Mouse (Mus musculus) retina, adult 2 months (tissue): ENCODE measurements around the gene Gm11168.
"Not testable (repeated sequence)": the region's sequence is repeated elsewhere in the genome, so short reads cannot be mapped to it uniquely, and the experiment has no call there.

Experiments
- DNase-seq: peaks from one replicate; pipeline ENCODE4 v3.0.0-alpha.2; 2012; ENCODE audit warnings: low read depth, low spot score

Gm11168 gene

DNA sequence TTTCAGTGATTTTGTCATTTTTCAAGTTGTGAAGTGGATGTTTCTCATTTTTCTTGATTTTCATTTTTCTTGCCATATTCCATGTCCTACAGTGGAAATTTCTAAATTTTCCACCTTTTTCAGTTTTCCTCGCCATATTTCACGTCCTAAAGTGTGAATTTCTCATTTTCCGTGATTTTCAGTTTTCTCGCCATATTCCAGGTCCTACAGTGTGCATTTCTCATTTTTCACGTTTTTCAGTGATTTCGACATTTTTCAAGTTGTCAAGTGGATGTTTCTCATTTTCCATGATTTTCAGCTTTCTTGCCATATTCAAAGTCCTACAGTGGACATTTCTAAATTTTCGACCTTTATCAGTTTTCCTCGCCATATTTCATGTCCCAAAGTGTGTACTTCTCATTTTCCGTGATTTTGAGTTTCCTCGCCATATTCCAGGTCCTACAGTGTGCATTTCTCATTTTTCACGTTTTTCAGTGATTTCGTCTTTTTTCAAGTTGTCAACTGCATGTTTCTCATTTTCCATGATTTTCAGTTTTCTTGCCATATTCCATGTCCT lies 21.8 kb downstream of the Gm11168 start, which contains the start of gene Gm10717:
Gene Gm10717, plus strand, starts transcription at position 506 of the 556 bp plus-strand sequence.
- DNase-seq = not testable (repeated sequence)

DNA sequence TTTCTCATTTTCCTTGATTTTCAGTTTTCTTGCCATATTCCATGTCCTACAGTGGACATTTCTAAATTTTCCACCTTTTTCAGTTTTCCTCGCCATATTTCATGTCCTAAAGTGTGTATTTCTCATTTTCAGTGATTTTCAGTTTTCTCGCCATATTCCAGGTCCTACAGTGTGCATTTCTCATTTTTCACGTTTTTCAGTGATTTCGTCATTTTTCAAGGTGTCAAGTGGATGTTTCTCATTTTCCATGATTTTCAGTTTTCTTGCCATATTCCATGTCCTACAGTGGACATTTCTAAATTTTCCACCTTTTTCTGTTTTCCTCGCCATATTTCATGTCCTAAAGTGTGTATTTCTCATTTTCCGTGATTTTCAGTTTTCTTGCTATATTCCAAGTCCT lies 22.5 kb downstream of the Gm11168 start:
- not testable (repeated sequence) for DNase-seq

DNA sequence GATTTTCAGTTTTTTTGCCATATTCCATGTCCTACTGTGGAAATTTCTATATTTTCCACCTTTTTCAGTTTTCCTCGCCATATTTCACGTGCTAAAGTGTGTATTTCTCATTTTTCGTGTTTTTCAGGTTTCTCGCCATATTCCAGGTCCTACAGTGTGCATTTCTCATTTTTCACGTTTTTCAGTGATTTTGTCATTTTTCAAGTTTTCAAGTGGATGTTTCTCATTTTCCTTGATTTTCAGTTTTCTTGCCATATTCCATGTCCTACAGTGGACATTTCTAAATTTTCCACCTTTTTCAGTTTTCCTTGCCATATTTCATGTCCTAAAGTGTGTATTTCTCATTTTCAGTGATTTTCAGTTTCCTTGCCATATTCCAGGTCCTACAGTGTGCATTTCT lies 23.0 kb downstream of the Gm11168 start:
- DNase-seq = not testable (repeated sequence)

DNA sequence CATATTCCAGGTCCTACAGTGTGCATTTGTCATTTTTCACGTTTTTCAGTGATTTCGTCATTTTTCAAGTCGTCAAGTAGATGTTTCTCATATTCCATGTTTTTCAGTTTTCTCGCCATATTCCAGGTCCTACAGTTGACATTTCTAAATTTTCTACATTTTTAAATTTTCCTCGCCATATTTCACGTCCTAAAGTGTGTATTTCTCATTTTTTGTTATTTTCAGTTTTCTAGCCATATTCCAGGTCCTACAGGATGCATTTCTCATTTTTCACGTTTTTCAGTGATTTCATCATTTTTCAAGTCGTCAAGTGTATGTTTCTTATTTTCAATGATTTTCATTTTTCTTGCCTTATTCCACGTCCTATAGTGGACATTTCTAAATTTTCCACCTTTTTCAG lies 23.6 kb downstream of the Gm11168 start:
- not testable (repeated sequence) for DNase-seq

DNA sequence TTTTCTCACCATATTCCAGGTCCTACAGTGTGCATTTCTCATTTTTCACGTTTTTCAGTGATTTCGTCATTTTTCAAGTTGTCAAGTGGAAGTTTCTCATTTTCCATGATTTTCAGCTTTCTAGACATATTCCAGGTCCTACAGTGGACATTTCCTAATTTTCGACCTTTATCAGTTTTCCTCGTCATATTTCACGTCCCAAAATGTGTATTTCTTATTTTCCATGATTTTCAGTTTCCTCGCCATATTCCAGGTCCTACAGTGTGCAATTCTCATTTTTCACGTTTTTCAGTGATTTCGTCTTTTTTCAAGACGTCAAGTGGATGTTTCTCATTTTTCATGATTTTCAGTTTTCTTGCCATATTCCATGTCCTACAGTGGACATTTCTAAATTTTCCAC lies 24.1 kb downstream of the Gm11168 start:
- peak; percentile 47 for DNase-seq

DNA sequence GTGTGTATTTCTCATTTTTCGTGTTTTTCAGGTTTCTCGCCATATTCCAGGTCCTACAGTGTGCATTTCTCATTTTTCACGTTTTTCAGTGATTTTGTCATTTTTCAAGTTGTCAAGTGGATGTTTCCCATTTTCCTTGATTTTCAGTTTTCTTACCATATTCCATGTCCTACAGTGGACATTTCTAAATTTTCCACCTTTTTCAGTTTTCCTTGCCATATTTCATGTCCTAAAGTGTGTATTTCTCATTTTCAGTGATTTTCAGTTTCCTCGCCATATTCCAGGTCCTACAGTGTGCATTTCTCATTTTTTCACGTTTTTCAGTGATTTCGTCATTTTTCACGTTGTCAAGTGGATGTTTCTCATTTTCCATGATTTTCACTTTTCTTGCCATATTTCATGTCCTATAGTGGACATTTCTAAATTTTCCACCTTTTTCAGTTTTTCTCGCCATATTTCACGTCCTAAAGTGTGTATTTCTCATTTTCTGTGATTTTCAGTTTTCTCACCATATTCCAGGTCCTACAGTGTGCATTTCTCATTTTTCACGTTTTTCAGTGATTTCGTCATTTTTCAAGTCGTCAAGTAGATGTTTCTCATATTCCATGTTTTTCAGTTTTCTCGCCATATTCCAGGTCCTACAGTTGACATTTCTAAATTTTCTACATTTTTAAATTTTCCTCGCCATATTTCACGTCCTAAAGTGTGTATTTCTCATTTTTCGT lies 26.3 kb downstream of the Gm11168 start:
- DNase-seq = not testable (repeated sequence)

DNA sequence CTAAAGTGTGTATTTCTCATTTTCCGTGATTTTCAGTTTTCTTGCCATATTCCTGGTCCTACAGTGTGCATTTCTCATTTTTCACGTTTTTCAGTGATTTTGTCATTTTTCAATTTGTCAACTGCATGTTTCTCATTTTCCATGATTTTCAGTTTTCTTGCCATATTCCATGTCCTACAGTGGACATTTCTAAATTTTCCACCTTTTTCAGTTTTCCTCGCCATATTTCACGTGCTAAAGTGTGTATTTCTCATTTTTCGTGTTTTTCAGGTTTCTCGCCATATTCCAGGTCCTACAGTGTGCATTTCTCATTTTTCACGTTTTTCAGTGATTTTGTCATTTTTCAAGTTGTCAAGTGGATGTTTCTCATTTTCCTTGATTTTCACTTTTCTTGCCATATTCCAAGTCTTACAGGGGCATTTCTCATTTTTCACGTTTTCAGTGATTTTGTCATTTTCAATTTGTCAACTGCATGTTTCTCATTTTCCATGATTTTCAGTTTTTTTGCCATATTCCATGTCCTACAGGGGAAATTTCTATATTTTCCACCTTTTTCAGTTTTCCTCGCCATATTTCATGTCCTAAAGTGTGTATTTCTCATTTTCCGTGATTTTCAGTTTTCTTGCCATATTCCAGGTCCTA lies 27.7 kb downstream of the Gm11168 start:
- DNase-seq = peak; percentile 88

DNA sequence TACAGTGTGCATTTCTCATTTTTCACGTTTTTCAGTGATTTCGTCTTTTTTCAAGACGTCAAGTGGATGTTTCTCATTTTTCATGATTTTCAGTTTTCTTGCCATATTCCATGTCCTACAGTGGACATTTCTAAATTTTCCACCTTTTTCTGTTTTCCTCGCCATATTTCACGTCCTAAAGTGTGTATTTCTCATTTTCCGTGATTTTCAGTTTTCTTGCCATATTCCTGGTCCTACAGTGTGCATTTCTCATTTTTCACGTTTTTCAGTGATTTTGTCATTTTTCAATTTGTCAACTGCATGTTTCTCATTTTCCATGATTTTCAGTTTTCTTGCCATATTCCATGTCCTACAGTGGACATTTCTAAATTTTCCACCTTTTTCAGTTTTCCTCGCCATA lies 31.2 kb downstream of the Gm11168 start, which contains the start of gene Gm17535:
Gene Gm17535, plus strand, starts transcription at position 301 of the 400 bp plus-strand sequence.
- not testable (repeated sequence) for DNase-seq

DNA sequence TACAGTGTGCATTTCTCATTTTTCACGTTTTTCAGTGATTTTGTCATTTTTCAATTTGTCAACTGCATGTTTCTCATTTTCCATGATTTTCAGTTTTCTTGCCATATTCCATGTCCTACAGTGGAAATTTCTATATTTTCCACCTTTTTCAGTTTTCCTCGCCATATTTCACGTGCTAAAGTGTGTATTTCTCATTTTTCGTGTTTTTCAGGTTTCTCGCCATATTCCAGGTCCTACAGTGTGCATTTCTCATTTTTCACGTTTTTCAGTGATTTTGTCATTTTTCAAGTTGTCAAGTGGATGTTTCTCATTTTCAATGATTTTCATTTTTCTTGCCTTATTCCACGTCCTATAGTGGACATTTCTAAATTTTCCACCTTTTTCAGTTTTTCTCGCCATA lies 33.4 kb downstream of the Gm11168 start, which contains the start of gene Gm10715:
Gene Gm10715, plus strand, starts transcription at position 301 of the 400 bp plus-strand sequence.
- not testable (repeated sequence) for DNase-seq

DNA sequence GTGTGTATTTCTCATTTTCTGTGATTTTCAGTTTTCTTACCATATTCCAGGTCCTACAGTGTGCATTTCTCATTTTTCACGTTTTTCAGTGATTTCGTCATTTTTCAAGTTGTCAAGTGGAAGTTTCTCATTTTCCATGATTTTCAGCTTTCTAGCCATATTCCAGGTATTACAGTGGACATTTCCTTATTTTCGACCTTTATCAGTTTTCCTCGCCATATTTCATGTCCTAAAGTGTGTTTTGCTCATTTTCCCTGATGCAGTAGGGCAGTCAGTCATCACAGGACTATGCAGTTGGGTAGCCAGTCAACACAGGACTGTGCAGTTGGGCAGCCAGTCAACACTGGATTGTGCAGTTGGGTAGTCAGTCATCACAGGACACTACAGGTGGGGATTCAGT lies 35.0 kb downstream of the Gm11168 start:
- peak; percentile 6 for DNase-seq
